Mouse (Mus musculus) lung, postnatal 0 days (tissue): ENCODE results near the gene Nhlrc2.

Experiments used
- CTCF ChIP-seq: IDR thresholded peaks from 2 replicates; pipeline ENCODE4 v1.5.1; 2016; ENCODE audit warnings: antibody characterized with exemption, mild to moderate bottlenecking
- EP300 ChIP-seq: IDR thresholded peaks from 2 replicates; pipeline ENCODE4 v1.6.1; 2016; ENCODE audit warnings: antibody characterized with exemption, mild to moderate bottlenecking, control low read depth

- peak; percentile 87 for TF ChIP-seq EP300
- TF ChIP-seq CTCF, result no peak
Measured at GRCm38 (mm10) chr19:56570781-56571180, 22.7 kb downstream of the Nhlrc2 start.
